ENCODE assay signal across 27 mouse cellular contexts in the genomic region with DNA sequence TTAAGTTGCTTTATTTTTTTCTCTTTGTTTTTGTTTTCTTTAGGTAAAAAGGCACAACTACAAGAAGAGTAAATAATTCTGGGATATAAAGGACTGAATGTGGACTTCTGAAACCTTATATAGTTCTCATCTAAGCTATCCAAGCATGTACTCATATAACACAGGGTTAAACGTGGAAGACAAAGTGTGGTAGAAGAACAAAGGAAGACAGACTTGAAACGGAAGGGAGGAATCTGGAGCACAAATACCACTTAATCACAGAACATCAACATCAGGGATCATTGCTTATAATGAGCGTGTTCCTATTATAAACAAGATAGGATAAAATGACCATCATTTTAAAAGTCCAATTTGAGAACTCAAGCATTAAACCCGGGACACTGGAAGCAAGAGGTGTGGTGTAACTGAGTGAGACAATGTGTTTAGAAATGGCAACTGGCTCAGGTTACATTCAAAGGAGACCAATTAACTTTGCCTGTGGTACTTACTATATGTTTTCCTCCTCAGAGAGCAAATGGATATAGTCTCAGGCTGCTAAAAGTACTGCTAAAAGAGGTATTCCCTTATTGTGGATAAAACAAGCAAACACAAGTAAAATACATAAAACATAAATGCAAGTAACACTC.
"Had no signal": no experiment of that assay in that cellular context is flagged by ENCODE, and none has a peak within 500 bp of the region (broad histone marks: within the 10 kb centered on the region; RNA-seq: fewer than 3 reads in every experiment).

No protein-coding gene starts in this region.

- H3K9ac ChIP-seq: heart, embryonic 12.5 days; hindbrain, embryonic 12.5 days; hindbrain, embryonic 14.5 days; intestine, embryonic 15.5 days; limb, embryonic 12.5 days; liver, embryonic 13.5 days; liver, embryonic 15.5 days; liver, postnatal 0 days had no signal

- H3K36me3 ChIP-seq: heart, embryonic 10.5 days; heart, embryonic 12.5 days; hindbrain, embryonic 10.5 days; hindbrain, embryonic 12.5 days; intestine, embryonic 15.5 days; limb, embryonic 10.5 days; limb, embryonic 12.5 days; liver, embryonic 13.5 days; liver, embryonic 15.5 days had no signal

- ATAC-seq: hindbrain, embryonic 16.5 days; inflammation-experienced regulatory T-cells, adult 6 months; intestine, embryonic 15.5 days; intestine, postnatal 0 days; liver, postnatal 0 days had no signal

- H3K4me1 ChIP-seq: heart, embryonic 10.5 days; heart, embryonic 12.5 days; intestine, embryonic 15.5 days; limb, embryonic 12.5 days; liver, embryonic 13.5 days; liver, embryonic 15.5 days had no signal

- H3K9me3 ChIP-seq: heart, embryonic 10.5 days; heart, embryonic 12.5 days; hindbrain, embryonic 10.5 days; hindbrain, embryonic 12.5 days; intestine, embryonic 15.5 days; limb, embryonic 10.5 days; limb, embryonic 12.5 days; liver, embryonic 13.5 days; liver, embryonic 15.5 days had no signal

- H3K27me3 ChIP-seq: heart, embryonic 12.5 days; hindbrain, embryonic 12.5 days; intestine, embryonic 15.5 days; limb, embryonic 12.5 days; liver, embryonic 13.5 days; liver, embryonic 15.5 days had no signal

- H3K4me2 ChIP-seq: heart, embryonic 12.5 days; hindbrain, embryonic 12.5 days; hindbrain, embryonic 14.5 days; intestine, embryonic 15.5 days; limb, embryonic 12.5 days; liver, embryonic 11.5 days; liver, embryonic 13.5 days; liver, embryonic 15.5 days had no signal

- H3K4me3 ChIP-seq: gastrocnemius, adult 2 months; heart, embryonic 10.5 days; heart, embryonic 12.5 days; hindbrain, embryonic 10.5 days; hindbrain, embryonic 12.5 days; intestine, embryonic 15.5 days; layer of hippocampus, adult 2 months; left cerebral cortex, adult 2 months; limb, embryonic 10.5 days; limb, embryonic 12.5 days; liver, embryonic 13.5 days; liver, embryonic 15.5 days had no signal

- H3K27ac ChIP-seq: gastrocnemius, adult 2 months; heart, embryonic 10.5 days; hindbrain, embryonic 10.5 days; hindbrain, embryonic 12.5 days; hindbrain, embryonic 14.5 days; intestine, embryonic 15.5 days; layer of hippocampus, adult 2 months; left cerebral cortex, adult 2 months; limb, embryonic 10.5 days; limb, embryonic 12.5 days; liver, embryonic 13.5 days; liver, embryonic 15.5 days had no signal

- DNase-seq: gastrocnemius, adult 2 months; gastrocnemius, postnatal 10 days; gastrocnemius, postnatal 25 days; heart, adult 18-20 months; heart, postnatal 10 days; heart, postnatal 4 days; kidney, adult 18-20 months; kidney, adult 8-10 months; kidney, postnatal 4 days; liver; liver, embryonic 13.5 days; liver, postnatal 0 days had no signal
